In genomic region chr17:78451332-78451793, GRCm38 (mm10) we compare ENCODE assay signal across 11 mouse cellular contexts. TPM values are rescaled to one million over a fixed set of nuclear protein-coding genes. Genes with fewer than 3 reads are reported as not detected.
DNase-seq lines count a peak whose midpoint lies in the region; ATAC-seq lines count a peak whose summit lies in the region.
"Had no signal": no experiment of that assay in that cellular context is flagged by ENCODE, and none has a peak within 500 bp of the region (broad histone marks: within the 10 kb centered on the region; RNA-seq: fewer than 3 reads in every experiment).

No protein-coding gene starts in this region.

- WGBS in kidney, embryonic 14.5 days, result 48% methylated on average over 7 of the region's 7 CpGs
- WGBS in heart, embryonic 13.5 days, result 47% methylated on average over 7 of the region's 7 CpGs

- no peak overlapping the region for H3K4me2 ChIP-seq in kidney, embryonic 14.5 days (replicated peaks; ENCODE audit: low read depth, low read length)
- no peak overlapping the region for H3K4me2 ChIP-seq in heart, embryonic 13.5 days
- H3K4me2 ChIP-seq: forebrain, embryonic 12.5 days had no signal

- H3K36me3 ChIP-seq in kidney, embryonic 14.5 days (ENCODE audit: control insufficient read depth, insufficient read depth, low read length), result no peaks in the 10 kb centered on the region
- no peaks in the 10 kb centered on the region for H3K36me3 ChIP-seq in heart, embryonic 13.5 days
- H3K36me3 ChIP-seq: forebrain, embryonic 12.5 days had no signal

- peak; percentile 52 for DNase-seq in kidney, adult 11 months
- DNase-seq in adrenal gland, postnatal 14 days, result peak; percentile 23
- DNase-seq in kidney, postnatal 10 days, result peak; percentile 33
- no peak for DNase-seq in left cerebral cortex, adult 8-10 months (ENCODE audit: low spot score in 2 of 2)
- no peak for DNase-seq in right cerebral cortex, adult 18-20 months
- DNase-seq in embryo, embryonic 11 days, result no peak
- DNase-seq: right cerebral cortex, postnatal 25 days had no signal

- no peak for ATAC-seq in kidney, embryonic 14.5 days (ENCODE audit: low FRiP score, low TSS enrichment)
- ATAC-seq in heart, embryonic 13.5 days (ENCODE audit: extremely low read depth, insufficient number of reproducible peaks, low FRiP score, low TSS enrichment), result no peak
- ATAC-seq: lung, postnatal 0 days had no signal

- H3K4me3 ChIP-seq in kidney, embryonic 14.5 days (ENCODE audit: low read length), result no peak overlapping the region
- H3K4me3 ChIP-seq in heart, embryonic 13.5 days, result no peak overlapping the region
- H3K4me3 ChIP-seq: forebrain, embryonic 12.5 days had no signal

- H3K27me3 ChIP-seq in kidney, embryonic 14.5 days (ENCODE audit: control insufficient read depth, insufficient read depth, low read length), result no peaks in the 10 kb centered on the region
- no peaks in the 10 kb centered on the region for H3K27me3 ChIP-seq in heart, embryonic 13.5 days (replicated peaks)
- H3K27me3 ChIP-seq: forebrain, embryonic 12.5 days had no signal

- no peak overlapping the region for H3K27ac ChIP-seq in kidney, embryonic 14.5 days (ENCODE audit: low read depth, low read length)
- peak overlapping the region; percentile 45; the same call in 1 of the 2 replicates for H3K27ac ChIP-seq in heart, embryonic 13.5 days (replicated peaks)
- H3K27ac ChIP-seq: forebrain, embryonic 12.5 days had no signal

- H3K9ac ChIP-seq in kidney, embryonic 14.5 days (ENCODE audit: low read depth, low read length), result no peak overlapping the region
- no peak overlapping the region for H3K9ac ChIP-seq in heart, embryonic 13.5 days
- H3K9ac ChIP-seq: forebrain, embryonic 12.5 days had no signal

- no peaks in the 10 kb centered on the region for H3K9me3 ChIP-seq in kidney, embryonic 14.5 days (ENCODE audit: control insufficient read depth, low read length)
- H3K9me3 ChIP-seq in heart, embryonic 13.5 days, result no peaks in the 10 kb centered on the region
- H3K9me3 ChIP-seq: forebrain, embryonic 12.5 days had no signal

- 0 out of 2 replicates have a peak, but pooled peaks cover 8% of the 10 kb centered on the region for H3K4me1 ChIP-seq in kidney, embryonic 14.5 days (ENCODE audit: control insufficient read depth, insufficient read depth, low read length)
- H3K4me1 ChIP-seq in heart, embryonic 13.5 days, result peaks cover 10% of the 10 kb centered on the region

RNA-seq across cellular contexts. Expression of gene Fez2, which starts 33.4 kb away (rescaled TPM):
- 30.8 and 42.0 TPM in 2 replicates for polyA plus RNA-seq in kidney, embryonic 14.5 days (2014; fragmentation: Nextera tagmentation; extraction: Ambion mirVana)
- 42.9 and 45.9 TPM in 2 replicates for total RNA-seq in adrenal gland, postnatal 14 days (2021)
- 45.3 and 45.7 TPM in 2 replicates for polyA plus RNA-seq in heart, embryonic 13.5 days (2015; fragmentation: Nextera tagmentation; extraction: Ambion mirVana)
- 10 to 100 TPM; 35.9 to 40.8 (median 39.5) TPM for total RNA-seq in left cerebral cortex, adult 8-10 months (2022)

RNA-seq across cellular contexts. Expression of gene Vit, which starts 56.5 kb away (rescaled TPM):
- polyA plus RNA-seq in kidney, embryonic 14.5 days (2014; fragmentation: Nextera tagmentation; extraction: Ambion mirVana), result 0.41 and 0.51 TPM in 2 replicates
- total RNA-seq in adrenal gland, postnatal 14 days (2021), result 1.1 and 2.5 TPM in 2 replicates
- 0.11 TPM in 1 of 2 replicates, not detected in the other for polyA plus RNA-seq in heart, embryonic 13.5 days (2015; fragmentation: Nextera tagmentation; extraction: Ambion mirVana)
- 1 to 10 TPM in 2 of 4 experiments, under 1 TPM in 2; 0.87 to 1.7 (median 1.3) TPM for total RNA-seq in left cerebral cortex, adult 8-10 months (2022)

Comparison
In these comparisons a context has a peak if more than half of its experiments do, and no peak if none do; other contexts are left out.
1. DNase-seq: peak in kidney, adult 11 months (single experiment), adrenal gland, postnatal 14 days (single experiment) and kidney, postnatal 10 days (single experiment); none in left cerebral cortex, adult 8-10 months (0 of 2), right cerebral cortex, adult 18-20 months (single experiment) and embryo, embryonic 11 days (single experiment).